13 mouse cellular contexts compared by ENCODE assay signal in the genomic region with DNA sequence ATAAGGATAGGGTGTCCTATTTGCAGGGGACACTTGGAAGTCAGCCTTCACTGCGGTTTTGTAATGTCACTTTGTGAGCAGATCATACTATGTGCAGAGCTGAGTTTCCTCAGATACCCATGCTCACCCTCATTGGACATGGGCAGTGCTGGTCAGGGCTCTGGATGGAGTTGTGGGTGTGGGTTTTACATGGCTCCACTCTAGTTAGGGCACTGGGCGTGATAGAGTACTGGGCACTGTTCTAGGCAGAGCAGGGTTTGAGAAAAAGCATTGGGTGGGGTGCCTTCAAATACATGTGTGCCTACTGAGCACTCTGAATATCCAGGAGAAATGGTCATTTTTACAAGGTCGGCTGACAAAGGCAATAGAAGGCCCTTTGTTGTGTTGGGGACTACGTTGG.
"Had no signal": no experiment of that assay in that cellular context is flagged by ENCODE, and none has a peak within 500 bp of the region (broad histone marks: within the 10 kb centered on the region; RNA-seq: fewer than 3 reads in every experiment).

No protein-coding gene starts in this region.

- DNase-seq: kidney, adult 11 months; kidney, adult 8-10 months; kidney, postnatal 10 days; kidney, postnatal 36 days; layer of hippocampus, postnatal 36 days; liver, embryonic 13.5 days; lung, adult 2 months; lung, postnatal 14 days; lung, postnatal 4 days had no signal

- H3K36me3 ChIP-seq: intestine, embryonic 15.5 days; kidney, embryonic 15.5 days; liver, embryonic 13.5 days had no signal

- H3K4me1 ChIP-seq: intestine, embryonic 15.5 days; kidney, embryonic 15.5 days; liver, embryonic 13.5 days had no signal

- ATAC-seq: intestine, embryonic 15.5 days; midbrain, embryonic 16.5 days had no signal

- H3K4me3 ChIP-seq: intestine, embryonic 15.5 days; kidney, embryonic 15.5 days; left cerebral cortex, adult 2 months; liver, embryonic 13.5 days had no signal

- H3K9ac ChIP-seq: intestine, embryonic 15.5 days; kidney, embryonic 15.5 days; liver, embryonic 13.5 days had no signal

- H3K4me2 ChIP-seq: intestine, embryonic 15.5 days; kidney, embryonic 15.5 days; liver, embryonic 13.5 days had no signal

- H3K27ac ChIP-seq: intestine, embryonic 15.5 days; kidney, embryonic 15.5 days; liver, embryonic 13.5 days had no signal

- H3K27me3 ChIP-seq: intestine, embryonic 15.5 days; kidney, embryonic 15.5 days; liver, embryonic 13.5 days had no signal

- H3K9me3 ChIP-seq: intestine, embryonic 15.5 days; kidney, embryonic 15.5 days; liver, embryonic 13.5 days had no signal
